Mouse (Mus musculus) T-helper 17 cell (primary cell): ENCODE data around the gene Shld2.

ENCODE experiments used
- in situ Hi-C, 2 experiments: fragments of 300-600 bp; cut with MboI, MseI; formaldehyde crosslinking; loops; 1 replicate in 1 of 2; 2 replicates in 1 of 2; pipeline ENCODE4 v1.15.1; 2025; ENCODE audit warnings: high pct_unique_total_duplicates in 2 of 2

Shld2 gene

DNA sequence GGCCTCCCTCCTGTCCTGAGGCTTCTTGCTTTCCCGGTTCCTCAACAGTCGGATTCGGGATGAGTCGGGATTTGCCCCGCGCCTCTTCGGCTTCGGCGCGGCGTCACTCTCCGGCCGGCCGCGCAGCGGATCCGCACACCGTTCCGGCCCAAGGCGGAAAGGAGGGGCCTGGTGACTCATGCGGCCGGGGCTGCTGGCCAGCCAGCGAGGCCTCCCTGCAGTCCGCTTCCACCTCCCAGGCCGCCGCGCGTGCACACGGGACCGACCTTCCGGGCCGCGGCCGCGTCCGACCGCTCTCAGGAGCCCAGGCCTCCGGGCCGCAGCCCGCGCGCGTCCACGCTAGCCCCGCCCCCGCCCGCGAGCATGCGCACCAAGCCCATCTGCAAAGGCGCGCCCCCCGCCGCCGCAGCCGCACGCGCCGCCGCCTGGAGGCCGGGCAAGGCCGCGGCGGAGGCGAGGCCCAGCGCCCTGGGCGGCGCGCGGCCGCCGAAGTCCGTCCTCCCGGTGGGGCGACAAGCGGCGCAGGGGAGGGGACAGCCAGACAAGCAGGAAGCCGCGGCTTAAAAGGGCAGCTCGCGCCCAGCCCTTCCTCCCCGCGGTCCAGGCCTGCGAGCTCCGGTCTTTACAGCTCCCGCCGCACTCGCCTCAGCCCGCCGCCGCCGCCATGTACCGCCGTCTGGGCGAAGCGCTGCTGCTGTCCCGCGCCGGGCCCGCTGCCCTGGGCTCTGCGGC, at the start of gene Shld2, which contains the start of gene Glud1:
TSS of gene Shld2 (minus strand) at position 260 of the 732 bp plus-strand sequence.
TSS of gene Glud1 (plus strand) at position 494 of the 732 bp plus-strand sequence.
- in situ Hi-C loops = no loop called here

DNA sequence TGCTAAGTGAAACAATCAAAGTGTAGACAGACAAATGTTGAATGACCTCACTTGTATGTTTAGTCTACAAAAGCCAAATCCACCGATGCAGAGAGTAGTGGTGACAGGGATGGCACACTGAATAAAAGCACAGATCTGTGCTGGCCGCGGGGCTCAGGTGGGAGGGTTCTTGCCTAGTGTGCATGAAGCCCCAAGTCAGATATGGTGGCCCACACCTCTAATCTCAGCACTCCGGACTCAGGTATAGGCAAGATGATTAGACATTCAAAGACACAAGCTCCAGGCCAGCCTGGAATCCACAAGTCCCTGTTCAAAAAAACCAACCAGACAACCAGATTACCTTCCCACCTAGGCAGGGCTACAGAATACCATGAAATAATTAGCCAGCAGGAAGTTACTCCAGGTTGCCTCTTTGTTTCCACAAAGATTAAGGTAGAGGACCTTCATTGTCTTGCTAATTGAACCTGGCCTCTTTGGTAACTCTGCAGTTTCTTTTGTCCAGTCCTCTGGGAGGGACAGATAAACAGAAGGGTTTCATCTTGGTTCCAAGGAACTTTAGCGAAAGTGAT, 49.5 kb upstream of the Shld2 start:
- in situ Hi-C loops = loop anchor here (5.0 to 25.0 kb wide), 2 partner anchors 87 to 272 kb away; partner anchors contain the start of gene Anxa8 (in 1 of the 2)

DNA sequence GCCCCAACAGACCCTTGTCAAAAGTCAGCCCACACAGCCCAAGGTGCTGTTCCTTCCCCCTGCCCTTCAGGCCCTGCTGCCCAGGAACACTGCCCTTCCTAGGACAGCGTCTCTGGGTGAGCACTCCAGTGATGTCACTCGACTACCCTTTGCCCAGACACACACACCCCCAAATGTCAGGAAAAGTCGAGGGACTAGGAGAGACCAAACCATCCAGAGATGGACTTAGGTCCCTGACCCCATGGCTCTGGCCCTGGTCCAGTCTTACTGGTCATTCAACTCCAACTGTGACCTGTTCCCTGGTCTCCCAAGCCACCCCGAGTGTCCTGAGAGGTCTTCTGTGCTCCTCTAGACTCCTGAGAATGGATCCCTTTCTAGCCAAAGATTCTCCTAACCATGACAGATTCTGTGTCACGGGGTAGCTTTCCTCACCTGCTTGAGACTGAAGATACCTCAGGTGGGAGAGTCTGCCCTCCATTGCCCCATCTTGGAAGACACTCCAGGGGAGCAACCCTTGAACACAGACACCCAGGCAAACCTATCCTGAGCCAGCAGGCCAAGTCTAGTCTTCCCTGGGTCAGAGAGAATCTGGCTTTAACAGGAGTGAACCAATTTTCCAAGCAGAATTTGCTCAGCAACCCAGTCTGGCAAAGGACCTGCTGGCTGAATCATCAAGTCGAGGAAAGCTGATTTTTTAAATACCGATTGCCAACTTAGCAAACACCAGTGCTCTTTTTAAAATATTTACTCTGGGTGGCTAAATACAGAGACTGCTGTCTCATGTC, 47.6 kb upstream of the Shld2 start:
- in situ Hi-C loops = loop anchor here (5.0 to 25.0 kb wide), 2 partner anchors 86 to 271 kb away; partner anchors contain the start of gene Anxa8 (in 1 of the 2)

DNA sequence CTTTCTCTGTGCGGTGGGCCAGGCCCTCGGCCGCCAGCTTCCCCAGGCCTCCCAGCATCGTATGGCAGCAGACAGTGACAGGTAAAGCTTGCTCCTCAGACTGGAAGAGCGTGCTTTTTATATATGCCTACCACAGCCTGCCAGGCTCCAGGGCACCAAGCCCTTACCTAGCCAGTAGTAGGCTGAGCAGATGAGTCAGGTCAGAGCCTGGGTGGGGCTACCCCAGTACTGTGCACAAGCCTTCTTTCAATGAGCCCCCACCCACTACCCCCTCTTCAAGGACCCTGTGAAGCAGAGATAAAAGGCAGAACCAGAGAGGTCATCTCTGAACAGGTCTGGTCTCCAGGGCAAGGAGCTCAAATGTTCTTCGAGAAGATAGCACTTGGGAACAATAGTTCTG, 45.0 kb upstream of the Shld2 start, which contains the start of gene Fam25c:
TSS of gene Fam25c (minus strand) at position 133 of the 400 bp plus-strand sequence.
- in situ Hi-C loops = loop anchor here (5.0 to 25.0 kb wide), 2 partner anchors 83 to 268 kb away; partner anchors contain the start of gene Anxa8 (in 1 of the 2)

DNA sequence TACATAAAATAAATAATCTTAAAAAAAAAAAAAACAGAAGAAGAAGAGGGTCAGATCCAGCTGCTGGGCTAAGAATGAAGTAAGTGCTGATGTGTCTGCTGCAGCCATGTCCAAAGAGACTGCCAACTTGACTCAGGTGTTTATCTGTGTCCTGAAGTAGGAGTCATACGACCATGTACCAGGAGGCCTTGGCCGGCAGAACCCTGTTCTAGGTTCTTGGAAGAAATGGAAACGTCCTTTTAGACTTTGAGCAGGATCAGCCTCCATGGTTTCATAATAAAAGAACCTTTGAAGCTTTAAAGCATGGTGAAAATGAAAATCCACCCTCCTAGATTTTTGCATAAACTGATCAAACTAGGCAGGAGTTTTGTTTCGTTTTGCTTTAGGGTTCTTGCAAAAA, 44.2 kb upstream of the Shld2 start:
- in situ Hi-C loops = loop anchor here in 1 of 2 experiments (25.0 kb wide), 1 partner anchor 267 kb away; the partner anchor contains the start of gene Anxa8

DNA sequence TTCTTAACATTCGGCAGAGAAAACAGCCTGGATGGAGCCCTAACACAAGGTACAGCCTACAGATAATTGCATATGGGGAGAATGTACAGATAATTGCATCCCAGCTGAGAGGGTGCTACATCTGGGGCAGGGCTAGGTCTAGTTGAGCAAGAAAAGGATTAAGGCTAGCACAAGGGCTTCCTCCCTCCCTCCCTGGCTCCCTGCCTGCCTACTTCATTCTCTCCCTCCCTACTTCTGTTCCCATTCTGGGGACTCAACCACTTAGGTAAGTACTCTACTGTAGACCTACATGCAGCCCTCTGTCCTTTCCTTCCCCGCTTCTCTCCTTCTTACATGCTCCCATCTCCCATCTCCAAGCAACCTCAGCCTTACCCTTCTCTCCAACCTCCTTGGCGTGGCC, 43.0 kb upstream of the Shld2 start:
- in situ Hi-C loops = loop anchor here in 1 of 2 experiments (25.0 kb wide), 1 partner anchor 266 kb away; the partner anchor contains the start of gene Anxa8

DNA sequence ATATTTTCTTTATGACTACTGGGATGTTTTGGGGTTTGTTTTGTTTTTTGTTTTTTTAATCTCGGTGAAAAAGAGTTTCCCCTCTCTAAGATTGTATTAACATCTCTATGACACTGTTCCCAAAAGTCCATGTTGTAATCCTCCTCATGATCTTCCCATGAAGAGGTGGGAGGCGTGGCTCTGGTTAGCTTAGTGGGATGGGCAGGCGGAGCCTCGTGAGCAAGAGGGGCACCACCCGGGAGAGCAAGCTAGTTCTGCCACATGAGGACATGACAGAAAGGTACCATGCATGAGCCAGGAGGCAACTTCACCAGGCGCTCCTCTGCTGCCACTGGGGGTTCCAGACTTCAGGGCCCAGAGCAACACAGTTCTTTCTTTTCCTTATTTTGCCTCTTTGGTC, 42.2 kb upstream of the Shld2 start:
- in situ Hi-C loops = loop anchor here in 1 of 2 experiments (25.0 kb wide), 1 partner anchor 265 kb away; the partner anchor contains the start of gene Anxa8

DNA sequence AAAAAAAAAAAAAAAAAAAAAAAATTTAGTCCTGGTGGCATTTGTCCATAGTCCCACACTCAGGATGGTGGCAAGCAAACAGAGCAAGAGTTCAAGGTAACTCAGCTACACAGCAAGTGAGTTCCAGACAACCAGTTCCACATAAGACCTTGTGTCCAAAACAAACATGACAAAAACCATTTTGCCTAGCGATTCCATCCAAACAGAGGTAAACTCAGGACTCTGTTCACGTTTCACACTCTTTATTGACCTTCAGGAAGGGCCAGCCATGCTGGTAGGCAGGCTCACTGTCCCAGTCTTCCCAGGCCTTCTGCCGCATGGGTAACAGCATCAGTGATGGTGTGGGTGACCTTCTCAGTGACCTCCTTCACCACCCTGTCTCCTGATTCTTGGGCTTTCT, 41.4 kb upstream of the Shld2 start:
- in situ Hi-C loops = loop anchor here in 1 of 2 experiments (25.0 kb wide), 1 partner anchor 264 kb away; the partner anchor contains the start of gene Anxa8

DNA sequence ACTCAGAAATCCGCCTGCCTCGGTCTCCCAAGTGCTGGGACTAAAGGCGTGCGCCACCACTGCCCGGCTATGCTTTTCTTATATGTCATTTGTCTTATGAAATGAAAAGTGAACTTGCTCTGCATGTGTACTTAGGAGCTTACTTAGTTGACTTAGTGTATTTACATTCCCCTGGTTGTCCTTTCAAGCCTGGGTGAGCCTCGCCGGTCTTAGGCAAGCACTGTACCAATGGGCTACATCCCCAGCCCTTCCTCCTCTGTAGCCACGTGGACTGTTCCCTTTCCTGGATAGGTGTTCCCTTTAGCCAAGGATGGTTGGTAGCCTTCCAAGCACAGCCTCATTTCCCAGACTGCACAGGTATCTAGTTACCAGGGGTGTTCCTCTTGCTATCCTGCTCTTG, 38.7 kb upstream of the Shld2 start:
- in situ Hi-C loops = no loop called here

DNA sequence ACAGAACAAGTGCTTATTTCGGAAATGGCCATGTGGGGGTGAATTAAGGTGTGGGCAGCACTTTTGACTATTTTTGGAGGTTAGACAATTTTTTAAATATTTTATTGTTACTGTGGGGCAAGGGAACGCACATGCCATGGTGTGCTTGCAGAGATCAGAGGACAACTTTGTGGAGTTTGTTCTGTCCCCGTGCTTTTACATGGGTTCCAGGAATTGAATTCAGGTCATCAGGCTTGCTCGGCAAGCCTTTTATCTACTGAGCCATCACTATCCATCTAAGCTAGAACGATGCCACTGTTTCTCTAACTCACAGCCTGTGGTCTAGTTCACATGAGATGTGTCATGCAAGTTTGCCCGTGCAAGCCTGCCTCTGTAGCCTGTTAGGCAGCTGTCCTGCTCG, 38.0 kb upstream of the Shld2 start:
- in situ Hi-C loops = no loop called here

DNA sequence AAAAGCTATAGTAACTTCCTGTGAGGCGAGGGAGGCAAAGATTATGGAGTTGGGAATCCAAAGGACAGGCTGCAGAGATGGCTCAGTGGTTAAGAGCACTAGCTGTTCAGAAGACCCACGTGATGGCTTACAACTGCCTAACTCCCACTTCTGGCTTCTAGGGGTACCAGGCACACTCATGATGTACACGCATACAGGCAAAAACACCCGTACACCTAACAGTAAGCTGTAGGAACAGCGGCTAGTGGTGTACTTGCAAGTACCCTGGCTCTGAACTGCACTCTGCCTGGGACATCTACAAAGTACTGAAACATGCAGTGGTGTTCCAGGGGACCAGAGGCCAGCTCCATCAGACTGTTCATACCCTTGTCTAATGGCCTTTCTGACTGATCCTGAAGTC, 36.8 kb upstream of the Shld2 start:
- in situ Hi-C loops = no loop called here

DNA sequence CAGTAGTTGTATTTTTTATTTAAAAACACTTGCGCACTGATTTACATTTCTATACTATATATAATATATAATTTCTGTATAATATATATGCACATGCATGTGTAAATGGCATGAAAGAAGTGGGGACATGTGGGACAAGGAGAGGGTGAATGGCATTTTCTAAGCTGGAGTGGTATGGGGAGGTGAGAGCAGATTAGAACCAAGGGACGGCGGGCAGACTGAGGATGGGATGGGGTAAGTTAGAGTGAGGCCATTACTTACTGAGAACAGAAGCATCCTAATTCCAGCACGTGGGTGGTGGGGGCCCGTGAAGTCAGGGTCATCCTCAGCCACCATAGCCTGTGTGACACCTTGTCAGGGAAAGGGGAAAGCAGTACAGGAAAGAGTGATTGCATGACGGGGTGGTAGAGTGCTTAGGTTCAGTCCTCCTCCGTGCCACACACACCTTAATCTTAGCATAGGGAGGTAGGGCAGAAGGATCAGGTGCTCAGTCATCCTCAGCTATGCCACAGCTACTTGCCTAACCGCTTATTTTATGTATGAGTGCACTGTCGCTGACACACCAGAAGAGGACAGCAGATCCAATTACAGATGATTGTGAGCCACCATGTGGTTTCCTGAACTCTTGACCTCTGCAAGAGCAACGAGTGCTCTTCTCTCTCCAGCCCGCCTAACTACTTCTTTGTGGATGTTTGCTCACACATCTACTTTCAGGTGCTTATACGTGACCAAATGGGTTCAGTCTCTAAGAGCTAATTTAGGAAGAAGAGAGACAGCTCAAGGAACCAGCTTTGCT, 35.7 kb upstream of the Shld2 start:
- in situ Hi-C loops = no loop called here

DNA sequence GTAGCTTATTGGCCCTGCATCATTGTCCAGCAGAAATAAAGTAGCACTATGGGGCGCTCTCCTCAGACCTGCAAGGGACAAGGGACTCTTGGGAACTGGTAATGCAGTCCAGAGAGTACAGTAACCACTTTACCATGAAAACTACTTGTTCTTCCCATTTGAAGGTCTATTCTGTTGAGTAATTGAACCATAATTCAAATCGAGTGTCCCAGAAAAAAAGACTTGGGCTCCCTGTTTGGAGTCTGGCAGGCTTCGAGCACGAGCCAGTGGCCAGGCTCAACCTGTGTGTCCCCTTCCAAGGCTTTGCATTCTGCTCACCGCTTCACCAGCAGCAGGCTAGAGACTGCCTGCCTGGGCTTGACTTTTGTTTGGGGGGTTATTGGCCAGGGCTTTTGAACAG, 34.1 kb upstream of the Shld2 start:
- in situ Hi-C loops = no loop called here

DNA sequence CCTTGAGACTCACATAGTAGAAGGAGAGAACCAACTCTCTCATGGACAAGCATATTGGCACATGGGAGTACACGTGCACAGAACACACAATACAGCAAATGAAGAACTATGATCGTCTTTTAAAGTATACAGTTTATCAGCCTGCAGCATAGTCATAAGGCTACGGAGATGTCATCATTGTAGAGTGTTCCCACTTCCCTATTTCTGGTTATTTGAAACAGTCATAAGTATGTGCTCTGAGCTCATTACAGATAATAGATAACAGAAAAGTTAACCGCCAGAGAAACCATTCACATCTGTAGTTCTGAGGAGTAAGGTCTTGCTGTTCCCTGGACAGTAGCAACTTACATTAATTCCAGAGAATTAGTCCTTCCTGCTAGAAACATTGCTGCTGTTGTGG, 32.8 kb upstream of the Shld2 start:
- in situ Hi-C loops = no loop called here

DNA sequence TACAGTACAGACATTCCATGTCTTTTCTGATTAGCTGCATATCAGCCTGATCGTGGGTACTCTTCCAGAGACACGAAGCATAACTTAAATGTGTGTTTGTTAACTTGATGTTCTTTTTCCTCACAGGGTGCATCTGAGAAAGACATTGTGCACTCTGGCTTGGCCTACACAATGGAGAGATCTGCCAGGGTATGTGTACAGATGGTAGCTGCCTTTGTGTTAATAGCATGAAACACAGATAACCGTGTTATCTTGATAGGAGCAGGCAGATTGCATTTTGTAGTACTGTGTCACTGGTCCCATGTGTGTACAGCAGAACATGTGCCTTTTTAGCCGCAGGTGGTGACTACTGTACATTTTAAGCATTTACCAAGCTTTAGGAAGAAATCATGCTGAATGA, 31.7 kb upstream of the Shld2 start:
- in situ Hi-C loops = no loop called here

DNA sequence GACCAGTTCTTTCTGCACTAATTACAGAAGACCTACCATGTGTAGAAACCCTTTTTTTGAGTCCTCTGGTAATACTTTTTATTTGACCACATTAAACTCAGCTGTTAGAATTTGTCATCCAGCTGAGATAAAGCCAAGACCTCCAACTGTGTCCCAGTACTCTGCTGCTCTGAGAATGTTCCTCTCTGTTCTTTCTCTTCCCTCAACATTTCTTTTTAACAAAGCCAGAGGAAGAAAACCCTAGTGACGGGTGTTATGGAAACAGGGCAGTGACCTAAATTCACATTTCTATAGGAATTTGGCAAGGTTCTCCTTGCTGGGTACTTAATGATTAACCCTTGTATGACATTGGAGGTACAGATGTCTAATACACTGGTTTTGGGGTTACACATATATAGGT, 29.2 kb upstream of the Shld2 start:
- in situ Hi-C loops = no loop called here

DNA sequence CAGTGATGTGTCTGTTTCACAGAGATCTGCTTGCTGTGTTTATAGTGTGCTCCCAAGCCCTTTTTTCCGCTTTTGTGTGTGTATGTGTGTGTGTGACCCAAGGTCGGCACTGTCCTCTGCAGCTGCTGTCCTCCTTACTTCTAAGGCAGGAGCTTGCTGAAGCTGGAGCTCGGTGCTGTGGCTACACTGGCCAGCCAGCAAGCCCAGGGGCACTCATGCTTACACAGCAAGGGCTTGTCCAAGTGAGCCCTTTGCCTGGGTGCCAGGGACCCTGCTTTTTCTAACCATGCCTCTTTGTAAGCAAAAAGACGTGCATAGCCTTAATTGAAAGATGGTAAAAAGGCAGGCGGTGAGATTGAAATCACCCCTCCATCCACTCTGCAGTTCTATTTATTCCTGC, 22.2 kb upstream of the Shld2 start:
- in situ Hi-C loops = no loop called here

DNA sequence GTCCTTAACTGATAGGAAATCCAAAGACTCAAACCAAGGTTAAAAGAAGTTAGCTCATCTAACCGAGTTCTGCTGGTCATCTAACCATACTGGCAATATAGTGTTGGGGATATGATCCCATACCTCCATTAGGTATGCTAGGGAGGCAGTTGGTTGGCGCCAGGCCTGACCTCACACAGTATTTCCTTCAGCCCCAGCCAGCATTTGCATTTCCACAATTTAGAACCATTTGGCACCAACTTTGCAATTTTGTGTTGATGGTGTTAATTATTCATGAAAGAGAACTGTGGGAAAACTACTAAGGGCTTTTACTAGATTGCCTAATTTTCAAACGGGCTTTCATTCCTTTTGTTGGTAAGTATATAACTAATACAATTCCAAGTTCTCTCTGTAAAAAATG, 21.6 kb upstream of the Shld2 start:
- in situ Hi-C loops = no loop called here

DNA sequence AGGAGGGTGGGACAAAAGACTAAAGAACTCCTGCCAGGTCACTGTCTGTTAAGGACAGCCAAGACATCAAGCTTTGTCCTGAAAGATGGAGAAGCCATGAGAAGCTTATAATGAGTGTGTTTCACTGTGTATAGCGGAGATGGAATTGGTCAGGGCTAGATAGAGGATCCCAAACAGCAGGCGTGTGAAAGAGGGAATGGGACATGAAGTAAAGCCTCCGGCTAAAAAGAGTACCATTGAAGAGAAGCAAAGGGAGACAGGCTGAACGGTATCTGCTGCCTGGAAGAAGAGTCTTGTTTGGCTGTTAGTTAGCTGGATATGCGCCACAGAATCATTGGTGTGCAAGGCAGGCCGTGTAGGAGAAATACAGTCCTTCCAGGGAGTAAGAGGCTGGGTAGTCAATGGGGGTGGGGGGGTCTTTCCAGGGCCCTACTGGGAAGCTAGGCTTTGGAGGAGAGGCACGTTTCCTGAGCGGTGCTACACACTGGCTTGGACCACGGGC, 20.4 kb upstream of the Shld2 start:
- in situ Hi-C loops = no loop called here

DNA sequence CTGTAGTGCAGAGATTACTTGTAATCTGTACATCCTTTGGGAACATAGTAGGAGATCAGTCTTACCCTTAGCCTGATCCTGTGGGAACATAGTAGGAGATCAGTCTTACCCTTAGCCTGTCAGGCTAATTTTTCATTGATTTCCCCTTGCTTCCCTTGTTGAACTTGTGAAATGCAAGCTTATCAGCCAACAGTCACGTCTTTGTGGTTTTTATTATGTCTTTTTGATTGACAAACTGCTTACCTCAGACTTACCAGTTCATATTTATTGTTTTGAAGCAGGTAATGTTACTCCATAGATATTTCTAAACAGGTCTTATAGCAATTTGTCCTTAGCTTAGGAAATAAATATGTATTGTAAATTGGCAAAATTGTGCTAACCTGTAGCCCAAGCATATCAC, 17.3 kb upstream of the Shld2 start:
- in situ Hi-C loops = no loop called here

DNA sequence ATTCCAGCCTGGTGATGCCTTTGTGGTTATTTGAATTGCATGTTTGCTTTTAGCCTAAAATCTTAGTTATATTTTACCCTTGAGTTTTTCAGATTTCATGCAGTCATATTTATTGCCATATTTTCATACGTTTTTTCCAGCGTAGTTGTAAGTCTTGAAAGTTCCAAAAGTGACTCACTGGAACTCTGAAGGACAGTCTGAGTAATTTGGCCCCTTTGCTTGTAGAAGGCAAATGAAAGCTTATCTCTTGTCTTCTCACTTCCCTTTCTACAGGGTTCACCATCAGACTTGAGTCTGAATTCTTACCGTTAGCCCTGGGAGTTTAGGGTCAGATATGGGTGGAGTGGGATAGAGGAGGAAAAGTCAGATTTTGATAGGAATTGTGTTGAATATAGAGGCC, 16.3 kb upstream of the Shld2 start:
- in situ Hi-C loops = no loop called here
